Mouse (Mus musculus) left cerebral cortex, adult 2 months (tissue): ENCODE data around the gene Krt87. TPM values are rescaled to one million over a fixed set of nuclear protein-coding genes. Genes with fewer than 3 reads are reported as not detected.

Experiments used
- DNase-seq, 2 experiments: peaks; one replicate each; pipeline ENCODE4 v3.0.0; 2021 to 2022; ENCODE audit warnings: low spot score in 2 of 2, mixed read lengths in 1 of 2; ENCODE audit errors: extremely low spot score in 1 of 2
- H3K27ac ChIP-seq: fragments of 200-600 bp; 2 replicates; pipeline ENCODE4 v1.8.1; 2022
- H3K4me3 ChIP-seq: fragments of 200-600 bp; 2 replicates; pipeline ENCODE4 v1.8.1; 2022
- CTCF ChIP-seq: fragments of 200-600 bp; IDR thresholded peaks from 2 replicates; pipeline ENCODE4 v1.8.1; 2022; ENCODE audit warnings: antibody characterized with exemption, mild to moderate bottlenecking, moderate library complexity
- intact Hi-C: fragments of 180-260 bp; cut with DNase I; formaldehyde crosslinking; loops from one replicate; pipeline ENCODE4 v1.15.1; 2025
- total RNA-seq, 2 experiments: library from RNA; stranded (reverse); gene quantifications; 2 replicates each; pipeline ENCODE4 v1.2.3; 2021

Krt87 gene
- total RNA-seq, 2 experiments from 2014 or later = 0.14 TPM; not detected in 1

DNA sequence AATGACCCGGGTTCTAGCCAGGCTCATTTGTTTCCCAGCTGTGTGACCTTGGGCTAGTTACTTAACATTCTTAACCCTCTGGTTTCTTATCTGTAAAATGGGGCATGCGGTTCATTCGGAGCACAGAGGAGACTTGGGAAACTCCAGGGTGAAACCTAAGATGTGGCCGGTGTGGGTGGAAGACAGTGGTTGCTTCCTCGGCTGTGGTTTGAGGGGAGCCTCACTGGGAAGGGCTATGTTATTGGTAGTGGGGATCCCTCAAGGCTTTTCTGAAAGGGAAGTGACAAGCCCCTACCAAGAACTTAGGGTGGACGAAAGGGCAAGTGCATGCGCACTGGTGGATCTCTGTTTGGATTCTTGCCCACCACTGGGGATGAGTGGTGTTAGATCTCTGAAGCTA, 54.0 kb downstream of the Krt87 start:
- Histone ChIP-seq H3K27ac (no peak overlapping the region), H3K4me3 (no peak overlapping the region)
- no peak for TF ChIP-seq CTCF
- intact Hi-C loops = no loop called here
- no peak for DNase-seq

DNA sequence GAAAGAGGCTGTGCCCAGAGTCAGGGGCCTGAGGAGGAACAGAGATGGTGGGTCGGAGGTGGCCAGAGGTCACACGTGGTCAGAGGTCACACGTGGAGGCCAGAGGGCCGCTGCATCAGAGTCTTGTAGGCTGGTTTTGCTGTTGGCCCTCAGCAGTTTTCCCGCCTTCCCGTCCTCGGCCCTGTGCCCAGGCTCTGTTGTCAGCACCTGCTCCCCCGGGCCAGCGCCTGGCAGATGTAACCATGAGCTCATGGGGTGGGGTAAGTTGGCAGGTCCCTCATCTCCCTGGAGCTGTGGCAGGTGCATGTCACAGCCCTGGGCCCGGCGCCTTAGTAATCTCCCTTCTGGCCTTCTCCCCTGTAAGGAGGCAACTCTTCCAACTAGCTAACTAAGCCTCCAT, 55.8 kb downstream of the Krt87 start:
- Histone ChIP-seq H3K4me3 (no peak overlapping the region), H3K27ac (no peak overlapping the region)
- TF ChIP-seq CTCF = no peak
- intact Hi-C loops = no loop called here
- no peak for DNase-seq

DNA sequence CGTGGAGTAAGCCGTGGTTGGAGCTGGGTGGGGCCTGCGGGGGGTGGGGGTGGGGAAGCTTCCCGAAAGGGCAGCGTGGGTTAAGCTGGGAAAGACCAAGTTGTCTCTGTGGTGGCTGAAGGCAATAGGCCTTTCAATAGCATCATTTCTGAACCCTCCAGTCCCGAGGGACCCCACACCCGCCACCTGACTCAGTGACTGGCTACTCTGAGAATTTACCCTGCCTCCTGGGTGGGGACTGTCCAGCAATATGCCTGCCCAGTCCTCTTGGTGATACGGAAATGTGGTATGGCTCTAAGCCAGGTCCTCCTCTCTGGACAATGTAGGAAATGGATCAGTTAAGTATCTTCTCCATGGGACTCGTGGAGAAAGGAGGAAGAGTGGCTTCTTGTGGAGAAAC, 56.8 kb downstream of the Krt87 start:
- no peak for TF ChIP-seq CTCF
- Histone ChIP-seq H3K4me3 (no peak overlapping the region), H3K27ac (no peak overlapping the region)
- intact Hi-C loops = no loop called here
- no peak for DNase-seq

Other genes starting within 250 kb of the Krt87 start
- 100 to 1,000 TPM in 1 of 2 experiments, 10 to 100 TPM in 1; 89.7 to 107 TPM for gene Grasp, start 214.6 kb downstream of the Krt87 start, total RNA-seq
- 100 to 1,000 TPM; 155 to 210 TPM for gene Nr4a1, start 184.5 kb downstream of the Krt87 start, total RNA-seq
- 10 to 100 TPM; 41.9 to 44.5 TPM for gene Atg101, start 154.5 kb downstream of the Krt87 start, total RNA-seq
- gene 6030408B16Rik, start 145.6 kb downstream of the Krt87 start, total RNA-seq = under 1 TPM; 0.30 to 0.41 TPM
- gene Krt80, start 68.6 kb downstream of the Krt87 start, total RNA-seq = 1 to 10 TPM; 2.9 to 3.9 TPM
- under 1 TPM; 0.09 to 0.48 TPM for gene Krt7, start 27.8 kb downstream of the Krt87 start, total RNA-seq
- not detected for gene Krt88, start 8.9 kb upstream of the Krt87 start, total RNA-seq
- not detected for gene Krt81, start 24.9 kb upstream of the Krt87 start, total RNA-seq
- gene Krt86, start 34.7 kb upstream of the Krt87 start, total RNA-seq = not detected
- gene Krt83, start 52.7 kb upstream of the Krt87 start, total RNA-seq = not detected
- gene Gm49425, start 78.5 kb upstream of the Krt87 start, total RNA-seq = not detected
- gene Krt84, start 94.0 kb upstream of the Krt87 start, total RNA-seq = not detected
- not detected for gene Krt82, start 111.9 kb upstream of the Krt87 start, total RNA-seq
- gene Krt90, start 124.1 kb upstream of the Krt87 start, total RNA-seq = not detected
- gene Krt75, start 135.1 kb upstream of the Krt87 start, total RNA-seq = not detected
- gene Gm5414, start 189.4 kb upstream of the Krt87 start, total RNA-seq = not detected
- not detected for gene Gm5478, start 208.6 kb upstream of the Krt87 start, total RNA-seq
- not detected for gene Krt6b, start 241.5 kb upstream of the Krt87 start, total RNA-seq